Mouse (Mus musculus) cortical plate, adult 2 months (tissue): ENCODE results near the gene Stat1.

ENCODE experiments used
- CTCF ChIP-seq: fragments of 200-500 bp; IDR thresholded peaks from 2 replicates; pipeline ENCODE4 v1.5.1; 2011; ENCODE audit warnings: mild to moderate bottlenecking, control low read depth, low read length; ENCODE audit not compliant: insufficient read depth; ENCODE audit errors: extremely low read depth
- POLR2A ChIP-seq: fragments of 200-500 bp; IDR thresholded peaks from 2 replicates; pipeline ENCODE4 v1.6.1; 2011; ENCODE audit warnings: mild to moderate bottlenecking, low read length, control low read depth; ENCODE audit not compliant: insufficient read depth; ENCODE audit errors: extremely low read depth

DNA sequence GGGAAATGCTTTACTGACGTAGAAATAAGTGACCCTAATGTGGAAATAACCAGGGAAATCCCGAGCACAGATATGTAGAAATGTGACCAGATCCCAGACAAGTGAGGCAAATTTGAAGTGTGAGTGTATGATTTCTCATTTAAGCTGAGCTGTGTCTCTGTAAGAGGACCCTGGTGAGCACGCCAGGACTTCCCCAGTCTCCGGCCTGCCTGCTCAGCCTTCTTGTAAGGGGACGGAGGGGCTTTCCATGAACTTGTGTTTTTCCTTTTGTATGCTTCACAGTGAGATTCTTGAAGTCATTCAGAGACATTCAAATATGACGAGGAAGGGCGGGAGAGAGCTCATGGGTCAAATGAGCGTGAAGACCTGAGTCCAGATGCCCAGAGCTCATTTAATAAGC is 14.0 kb downstream of the Stat1 start:
- no peak for TF ChIP-seq POLR2A
- TF ChIP-seq CTCF, result no peak
